Comparison of ENCODE assay signal across 8 mouse cellular contexts in the genomic region with DNA sequence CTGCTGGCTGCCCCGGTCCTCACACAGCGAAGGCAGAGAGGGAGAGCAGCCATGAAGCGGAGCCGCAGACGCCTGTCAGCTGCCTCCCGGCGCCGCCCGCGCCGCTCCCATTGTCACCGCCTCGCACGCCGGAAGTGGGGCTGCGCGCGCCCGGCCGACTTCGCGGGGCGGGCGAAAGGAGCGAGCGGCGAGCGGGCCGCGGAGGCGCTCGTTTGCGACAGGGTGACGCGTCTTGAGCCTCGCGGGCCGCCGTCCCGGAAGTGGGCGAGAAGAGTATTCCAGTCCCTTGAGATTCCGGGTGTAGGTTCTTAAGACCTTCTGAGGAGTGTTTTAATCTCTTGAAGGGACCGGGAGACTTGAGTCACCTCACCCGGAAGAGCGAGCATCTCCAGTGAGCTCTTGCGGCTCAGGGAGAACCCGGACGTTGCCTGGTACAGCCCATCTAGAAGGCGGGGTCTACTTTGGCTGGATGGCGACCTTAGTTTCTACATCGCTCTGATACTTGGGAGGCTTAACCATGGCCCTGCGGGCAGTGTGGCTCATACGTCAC. TPM values are rescaled to one million over a fixed set of nuclear protein-coding genes. Genes with fewer than 3 reads are reported as not detected.
A peak's percentile ranks its signal among the peaks of the same experiment; 100 is the strongest.
DNase-seq lines count a peak whose midpoint lies in the region; ATAC-seq and TF ChIP-seq lines count a peak whose summit lies in the region.

Gene Exoc5 (minus strand): TSS at position 380 of the 550 bp plus-strand sequence.

- H3K4me1 ChIP-seq in bone marrow macrophage, adult 2 months (ENCODE audit: control insufficient read depth, insufficient read depth, low read length): peaks cover 11% of the 10 kb centered on the region; the same call in 1 of the 2 replicates
- H3K4me1 ChIP-seq in embryonic fibroblast, embryonic 13.5 days (ENCODE audit: control insufficient read depth, insufficient read depth, low read length): no peaks in the 10 kb centered on the region; the same call in 1 of the 2 replicates
- H3K4me1 ChIP-seq in kidney, embryonic 14.5 days (ENCODE audit: control insufficient read depth, insufficient read depth, low read length): peaks cover 13% of the 10 kb centered on the region
- H3K4me1 ChIP-seq in limb, embryonic 15.5 days: peaks cover 17% of the 10 kb centered on the region

- H3K9me3 ChIP-seq in kidney, embryonic 14.5 days (ENCODE audit: control insufficient read depth, low read length): no peaks in the 10 kb centered on the region
- no peaks in the 10 kb centered on the region for H3K9me3 ChIP-seq in limb, embryonic 15.5 days

- peak within 1 kb of the TSS; percentile 97 for H3K4me3 ChIP-seq in bone marrow macrophage, adult 2 months (ENCODE audit: insufficient read depth, low read length)
- peak within 1 kb of the TSS; percentile 99 for H3K4me3 ChIP-seq in embryonic fibroblast, embryonic 13.5 days (ENCODE audit: insufficient read depth, low read length)
- H3K4me3 ChIP-seq in kidney, embryonic 14.5 days (ENCODE audit: low read length): peak within 1 kb of the TSS; percentile 93
- H3K4me3 ChIP-seq in limb, embryonic 15.5 days: peak within 1 kb of the TSS; percentile 92

- peak; percentile 96 for ATAC-seq in kidney, embryonic 14.5 days (ENCODE audit: low FRiP score, low TSS enrichment)
- ATAC-seq in limb, embryonic 15.5 days (ENCODE audit: insufficient number of reproducible peaks, low FRiP score, low TSS enrichment, low read depth): peak; percentile 92

- H3K27ac ChIP-seq in bone marrow macrophage, adult 2 months (ENCODE audit: insufficient read depth, low read depth, low read length): peak within 1 kb of the TSS; percentile 78
- H3K27ac ChIP-seq in embryonic fibroblast, embryonic 13.5 days (ENCODE audit: insufficient read depth, low read length): peak within 1 kb of the TSS; percentile 89
- H3K27ac ChIP-seq in kidney, embryonic 14.5 days (ENCODE audit: low read depth, low read length): peak within 1 kb of the TSS; percentile 98
- H3K27ac ChIP-seq in limb, embryonic 15.5 days: peak within 1 kb of the TSS; percentile 99

- H3K9ac ChIP-seq in kidney, embryonic 14.5 days (ENCODE audit: low read depth, low read length): peak within 1 kb of the TSS; percentile 94
- peak within 1 kb of the TSS; percentile 93 for H3K9ac ChIP-seq in limb, embryonic 15.5 days

- H3K27me3 ChIP-seq in kidney, embryonic 14.5 days (ENCODE audit: control insufficient read depth, insufficient read depth, low read length): no peaks in the 10 kb centered on the region
- H3K27me3 ChIP-seq in limb, embryonic 15.5 days: no peaks in the 10 kb centered on the region

- peak; percentile 95 for DNase-seq in A20 (ENCODE audit: low read depth, low spot score)
- DNase-seq in heart, adult 9 months (ENCODE audit: low spot score in 2 of 2): peak; percentile 94
- peak; percentile 75 to 86 for DNase-seq in monocyte, adult 2 months (ENCODE audit: low read depth in 1 of 2, low spot score in 2 of 2)
- DNase-seq in spleen, postnatal 36 days (ENCODE audit: low spot score in 2 of 2): peak; percentile 94 to 95

- no peak for TF ChIP-seq POLR2A in bone marrow macrophage, adult 2 months (IDR thresholded peaks at IDR 0.05; ENCODE audit: borderline replicate concordance, low read depth, low read length)
- peak; percentile 89 for TF ChIP-seq POLR2A in embryonic fibroblast, embryonic 13.5 days (IDR thresholded peaks at IDR 0.05; ENCODE audit: low read depth, low read length)

- H3K4me2 ChIP-seq in kidney, embryonic 14.5 days (replicated peaks; ENCODE audit: low read depth, low read length): peak within 1 kb of the TSS; percentile 60
- peak within 1 kb of the TSS; percentile 63 for H3K4me2 ChIP-seq in limb, embryonic 15.5 days

- WGBS in kidney, embryonic 14.5 days: under 1% methylated on average over 53 of the region's 53 CpGs
- WGBS in limb, embryonic 15.5 days: under 1% methylated on average over 51 of the region's 53 CpGs

- no peak for TF ChIP-seq CTCF in bone marrow macrophage, adult 2 months (IDR thresholded peaks at IDR 0.05; ENCODE audit: low read depth, low read length)
- no peak for TF ChIP-seq CTCF in embryonic fibroblast, embryonic 13.5 days (IDR thresholded peaks at IDR 0.05; ENCODE audit: borderline replicate concordance, insufficient read depth, low read length)

- no peaks in the 10 kb centered on the region for H3K36me3 ChIP-seq in kidney, embryonic 14.5 days (ENCODE audit: control insufficient read depth, insufficient read depth, low read length)
- no peaks in the 10 kb centered on the region for H3K36me3 ChIP-seq in limb, embryonic 15.5 days

RNA-seq across cellular contexts. Expression of gene Exoc5, which starts in this region (rescaled TPM):
- 46.2 and 54.9 TPM in 2 replicates for polyA plus RNA-seq in bone marrow macrophage, adult 2 months (2012; ENCODE audit: insufficient read depth, insufficient read length, missing spikeins)
- polyA plus RNA-seq in embryonic fibroblast, embryonic 13.5 days (2011; ENCODE audit: insufficient read length, low read depth, missing spikeins): 99.4 and 103 TPM in 2 replicates
- polyA plus RNA-seq in kidney, embryonic 14.5 days (2014; fragmentation: Nextera tagmentation; extraction: Ambion mirVana): 29.8 and 58.9 TPM in 2 replicates
- polyA plus RNA-seq in limb, embryonic 15.5 days (2015; fragmentation: Nextera tagmentation; extraction: Ambion mirVana): 43.1 and 44.4 TPM in 2 replicates

Comparison
In these comparisons a context has a peak if more than half of its experiments do, and no peak if none do; other contexts are left out.
1. Peak in every context shown above with its lines: DNase-seq, ATAC-seq, H3K4me3 ChIP-seq and H3K27ac ChIP-seq.